Mouse (Mus musculus) adipocyte (in vitro differentiated cells): Measurements from ENCODE around the gene Coro7.

Experiments
- DNase-seq: peaks from one replicate; pipeline ENCODE4 v3.0.0-alpha.2; 2016; ENCODE audit warnings: low spot score

The Coro7 gene

DNA sequence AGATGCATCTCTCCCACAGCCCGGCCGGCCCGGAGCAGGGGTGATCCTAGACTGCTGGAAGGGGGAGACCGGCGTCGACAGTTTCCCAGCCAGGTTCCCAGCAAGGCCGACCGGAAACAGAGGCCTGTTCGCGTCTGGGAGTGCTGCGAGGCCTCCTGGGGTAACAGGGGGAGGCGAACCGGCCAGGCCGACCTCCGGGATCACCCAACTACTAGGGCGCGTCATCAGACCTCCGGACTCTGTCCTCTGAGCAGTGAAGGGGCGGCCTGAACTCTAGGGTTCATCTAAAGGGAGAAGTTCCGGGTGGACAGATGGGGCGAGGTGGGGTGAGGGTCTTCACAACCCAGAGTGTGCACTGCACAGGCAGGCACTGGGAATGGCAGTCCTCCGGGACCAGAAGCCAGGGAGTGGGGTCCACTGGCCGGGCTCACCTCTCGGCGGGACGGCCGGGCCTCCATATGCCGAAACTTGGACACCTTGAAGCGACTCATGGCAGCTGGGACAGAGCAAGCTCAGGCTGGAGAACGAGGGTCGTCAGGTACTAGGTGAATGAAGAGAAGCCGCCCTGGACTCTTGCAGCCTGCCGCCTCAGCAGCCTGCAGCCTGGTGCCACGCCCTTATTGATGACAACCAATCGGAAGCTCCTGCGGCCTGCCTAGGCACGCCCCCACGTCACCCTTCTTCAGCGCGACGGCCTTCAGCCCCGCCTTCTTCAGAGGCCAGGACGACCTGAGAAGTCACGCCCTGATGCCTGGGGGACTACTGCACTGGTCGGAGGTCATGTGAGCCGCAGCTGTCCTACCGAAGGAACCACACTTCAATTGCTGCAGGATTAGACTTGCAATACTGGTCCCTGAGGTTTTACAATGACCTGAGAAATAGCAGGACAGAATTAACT lies at the start of gene Coro7:
TSS of gene Coro7 (minus strand) at position 657 of the 898 bp plus-strand sequence.
- peak; percentile 94 for DNase-seq

DNA sequence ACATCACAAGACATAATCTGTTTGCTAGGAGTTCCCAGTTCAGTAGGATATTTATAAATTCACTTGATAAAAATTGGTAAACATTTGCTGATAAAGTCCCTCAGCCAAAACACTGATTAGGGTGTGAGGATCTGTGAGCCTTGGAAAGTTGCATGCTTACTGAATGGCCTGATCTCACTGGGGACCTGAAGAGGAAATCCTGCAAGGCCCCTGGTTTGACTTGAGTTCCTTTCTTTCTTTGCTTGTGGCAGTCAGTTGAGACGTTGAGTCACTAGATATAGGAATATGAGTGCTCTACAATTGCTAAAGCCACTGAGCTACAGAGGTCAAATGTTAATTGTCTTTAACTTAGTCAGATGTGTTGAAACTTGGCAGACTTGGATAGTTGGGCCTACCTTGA lies 48.4 kb upstream of the Coro7 start:
- DNase-seq = peak; percentile 31

DNA sequence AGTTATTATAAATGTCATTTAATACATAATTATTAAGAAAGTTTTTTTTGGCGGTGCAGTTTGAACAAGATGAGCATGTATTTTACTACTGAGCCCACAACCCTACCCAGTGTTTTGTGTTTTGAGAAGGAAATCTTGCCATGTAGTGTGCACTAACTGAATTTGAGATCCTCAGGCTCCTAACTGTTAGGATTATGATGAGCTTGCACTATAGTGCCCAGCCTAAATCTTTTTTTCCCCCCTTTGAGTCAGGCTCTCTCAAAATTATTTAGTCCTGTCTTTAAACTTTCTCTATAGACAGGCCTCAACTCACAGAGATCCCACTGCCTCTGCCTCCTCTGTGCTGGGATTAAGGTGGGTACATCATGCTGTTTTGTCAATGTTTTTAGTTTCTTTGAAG lies 47.9 kb upstream of the Coro7 start:
- no peak for DNase-seq

DNA sequence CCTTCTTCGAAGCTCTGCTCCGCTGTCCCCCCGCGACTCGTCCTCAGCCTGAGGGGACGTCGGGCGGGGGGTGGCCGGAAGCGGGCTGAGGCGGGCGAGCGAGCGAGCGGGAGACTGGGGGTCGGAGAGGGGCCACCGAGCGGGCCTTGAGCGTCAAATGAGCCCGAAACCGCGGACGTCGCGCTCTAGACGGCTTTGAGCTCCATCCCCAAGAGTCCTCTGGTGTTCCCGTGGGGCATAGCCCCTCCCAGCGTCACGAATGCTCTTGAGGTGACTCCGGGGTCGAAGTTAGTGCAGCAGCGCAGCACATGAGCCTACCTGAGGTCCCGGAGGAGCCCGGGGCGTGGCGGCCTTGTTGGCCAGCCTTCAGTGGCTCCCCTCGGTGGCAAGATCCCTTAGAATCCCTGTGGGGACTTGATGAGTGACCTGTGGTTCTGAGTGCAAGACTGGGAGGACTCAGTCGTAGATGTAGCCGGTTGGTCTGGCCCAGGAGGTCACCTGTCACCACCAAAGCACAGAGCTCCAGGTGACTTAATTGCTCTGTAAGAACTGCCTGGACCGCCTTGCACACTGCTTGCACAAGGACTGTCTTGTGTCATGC lies 47.1 kb upstream of the Coro7 start:
- DNase-seq = peak; percentile 36

DNA sequence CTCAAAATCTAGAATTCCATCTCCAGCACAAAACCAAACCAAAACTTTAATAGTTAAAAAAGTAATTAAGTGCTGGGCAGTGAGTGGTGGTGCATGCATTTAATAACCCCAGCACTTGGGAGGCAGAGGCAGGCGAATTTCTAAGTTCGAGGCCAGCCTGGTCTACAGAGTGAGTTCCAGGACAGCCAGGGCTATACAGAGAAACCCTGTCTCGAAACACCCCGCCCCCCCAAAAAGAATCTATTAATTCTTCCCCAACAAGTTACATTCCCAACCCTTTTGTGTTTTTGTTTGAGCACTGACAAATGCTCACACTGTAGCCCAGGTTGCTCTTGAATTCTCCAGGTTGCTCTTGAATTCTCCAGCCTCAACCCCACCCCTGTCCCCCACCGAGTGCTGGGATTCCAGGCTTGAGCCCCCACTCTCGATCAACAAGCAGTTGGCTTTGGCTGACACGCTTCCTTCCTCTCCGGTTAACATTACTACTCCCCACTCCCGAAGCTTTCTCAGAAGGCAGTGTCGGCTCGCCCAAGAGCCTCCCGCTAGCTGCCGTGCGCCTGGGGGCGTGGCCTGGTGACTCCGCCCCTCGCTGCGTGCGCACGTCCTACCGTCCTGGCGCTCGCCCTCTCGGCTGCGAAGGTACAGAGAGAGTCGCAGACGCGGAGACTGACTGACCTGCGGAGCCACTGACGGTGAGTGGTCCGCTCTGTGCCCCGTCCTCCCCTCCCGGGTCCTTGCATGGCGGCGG lies 46.4 kb upstream of the Coro7 start, which contains the start of gene Hmox2:
TSS of gene Hmox2 (plus strand) at position 582 of the 748 bp plus-strand sequence.
- DNase-seq = peak; percentile 91

DNA sequence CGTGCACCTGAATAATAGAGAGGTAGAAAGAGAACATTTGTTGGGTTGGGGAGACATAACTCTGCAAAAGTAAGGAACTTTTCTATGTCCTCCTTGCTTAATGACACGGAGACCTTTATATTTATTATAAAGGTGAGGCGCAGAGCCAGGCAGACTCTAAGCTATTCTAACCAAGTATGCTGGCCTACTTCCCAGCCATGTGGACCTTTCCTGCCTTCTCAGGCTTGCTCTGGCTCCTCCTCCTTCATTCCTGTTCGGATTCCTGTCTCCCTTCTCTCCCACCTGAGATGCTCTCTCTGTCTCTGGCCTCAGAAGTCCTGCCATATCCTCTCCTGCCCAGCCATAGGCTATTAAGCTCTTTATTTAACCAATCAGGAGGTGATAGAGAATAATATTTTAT lies 45.7 kb upstream of the Coro7 start:
- DNase-seq = peak; percentile 74

DNA sequence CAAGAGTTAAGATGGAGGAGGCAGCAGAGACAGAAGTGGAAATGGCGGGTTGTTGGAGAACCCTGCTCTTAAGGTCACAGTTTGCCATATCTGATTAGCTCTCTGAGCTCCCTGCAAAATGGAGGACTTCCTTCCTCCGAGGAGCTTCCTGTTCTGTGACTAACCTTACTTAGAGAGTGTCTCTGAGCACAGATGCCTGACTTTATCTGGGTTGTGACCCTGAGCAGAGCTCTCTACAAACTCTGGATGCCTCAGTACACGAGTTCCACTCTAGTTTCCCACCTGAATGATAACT lies 43.3 kb upstream of the Coro7 start:
- DNase-seq = no peak

DNA sequence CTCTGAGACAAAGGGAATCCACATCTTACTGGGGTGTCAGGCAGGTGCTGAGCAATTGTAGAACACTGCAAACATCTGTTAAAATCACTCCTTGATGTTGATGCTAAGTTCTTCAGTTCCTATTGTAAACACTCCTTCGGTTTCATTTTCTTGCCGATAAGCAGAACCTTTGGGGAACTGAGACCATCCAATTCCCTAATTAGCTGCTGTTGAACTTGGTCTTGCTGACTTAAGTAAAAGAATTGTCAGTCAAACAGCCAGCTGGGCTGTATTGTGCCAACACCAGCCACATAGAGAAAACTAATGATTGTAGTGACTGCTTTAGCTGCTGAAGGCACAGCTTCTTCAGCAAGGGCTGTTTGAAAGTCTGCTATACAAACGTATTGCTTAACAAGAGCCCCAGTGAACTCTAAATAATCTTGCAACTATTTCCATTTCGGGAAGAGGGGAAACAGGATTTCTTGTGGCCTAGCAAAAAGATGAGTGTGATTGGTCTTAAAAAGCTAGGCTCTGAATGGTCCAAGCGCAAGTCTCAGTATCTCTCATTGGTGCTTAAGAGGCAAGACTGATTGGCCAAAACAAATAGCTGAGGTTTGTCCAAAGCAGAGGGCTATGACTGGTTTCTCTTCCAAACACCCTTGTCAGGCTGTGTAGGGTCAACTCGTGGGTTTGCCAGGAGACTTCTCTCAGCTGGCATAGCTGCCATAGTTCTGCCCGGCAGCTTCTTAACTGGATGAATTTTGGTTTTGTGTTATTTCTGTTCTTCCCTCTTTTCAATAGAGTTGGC lies 42.7 kb upstream of the Coro7 start:
- DNase-seq = peak; percentile 75

DNA sequence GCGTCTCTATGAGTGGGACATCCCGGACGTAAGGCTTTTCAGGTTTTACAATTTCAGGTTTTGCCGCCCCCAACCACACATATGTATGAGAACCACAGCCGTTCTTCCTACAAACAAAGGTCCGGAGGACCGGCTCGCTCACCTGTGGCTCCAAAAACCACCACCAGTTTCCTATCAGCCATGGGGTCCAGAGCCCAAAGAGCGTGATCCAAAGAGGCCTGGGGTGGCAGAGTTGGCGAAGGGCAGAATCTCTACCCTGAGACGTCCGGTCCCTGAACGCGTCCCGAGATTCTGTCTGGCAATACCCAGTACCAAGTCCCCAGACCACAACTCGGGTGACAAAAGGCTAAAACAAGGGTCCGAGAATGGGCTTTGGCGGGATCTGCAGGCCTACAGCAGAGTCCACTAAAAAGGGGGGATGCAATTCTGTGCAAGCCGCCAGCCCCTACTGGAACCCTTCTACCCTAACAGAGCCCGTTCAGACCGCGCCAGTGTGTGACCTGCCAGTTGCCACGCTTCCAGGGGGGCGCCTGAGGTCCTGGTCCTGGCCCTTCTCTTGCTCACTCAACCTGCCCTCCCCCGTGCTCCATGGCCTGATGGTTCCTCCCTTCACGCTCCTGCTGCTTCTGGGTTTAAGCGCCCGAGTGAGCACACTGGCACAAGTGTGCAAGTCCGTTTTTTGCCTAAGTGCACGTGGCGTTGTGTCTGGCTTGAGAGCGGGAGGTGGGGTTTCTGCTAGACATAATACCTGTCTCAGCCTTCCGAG lies 39.4 kb upstream of the Coro7 start, which contains the start of gene Nmral1:
TSS of gene Nmral1 (minus strand) at position 604 of the 766 bp plus-strand sequence.
- DNase-seq = peak; percentile 83

DNA sequence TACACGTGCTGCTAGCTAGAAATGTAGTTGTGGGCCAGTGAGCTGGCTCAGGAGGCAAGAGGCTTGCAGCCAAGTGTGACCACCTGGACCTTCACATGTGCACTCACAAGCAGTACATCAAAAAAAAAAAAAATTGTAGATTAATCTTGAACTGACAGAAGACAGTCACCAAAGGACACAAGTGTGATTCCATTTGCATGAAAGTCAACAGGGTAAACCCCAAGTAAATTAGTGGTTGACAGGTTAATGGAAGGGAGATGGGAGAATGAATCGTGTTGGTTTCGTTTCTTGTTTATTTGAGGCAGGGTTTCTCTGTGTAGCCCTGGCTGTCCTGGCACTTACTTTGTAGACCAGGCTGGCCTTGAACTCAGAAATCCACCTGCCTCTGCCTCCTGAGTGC lies 38.3 kb upstream of the Coro7 start:
- no peak for DNase-seq

DNA sequence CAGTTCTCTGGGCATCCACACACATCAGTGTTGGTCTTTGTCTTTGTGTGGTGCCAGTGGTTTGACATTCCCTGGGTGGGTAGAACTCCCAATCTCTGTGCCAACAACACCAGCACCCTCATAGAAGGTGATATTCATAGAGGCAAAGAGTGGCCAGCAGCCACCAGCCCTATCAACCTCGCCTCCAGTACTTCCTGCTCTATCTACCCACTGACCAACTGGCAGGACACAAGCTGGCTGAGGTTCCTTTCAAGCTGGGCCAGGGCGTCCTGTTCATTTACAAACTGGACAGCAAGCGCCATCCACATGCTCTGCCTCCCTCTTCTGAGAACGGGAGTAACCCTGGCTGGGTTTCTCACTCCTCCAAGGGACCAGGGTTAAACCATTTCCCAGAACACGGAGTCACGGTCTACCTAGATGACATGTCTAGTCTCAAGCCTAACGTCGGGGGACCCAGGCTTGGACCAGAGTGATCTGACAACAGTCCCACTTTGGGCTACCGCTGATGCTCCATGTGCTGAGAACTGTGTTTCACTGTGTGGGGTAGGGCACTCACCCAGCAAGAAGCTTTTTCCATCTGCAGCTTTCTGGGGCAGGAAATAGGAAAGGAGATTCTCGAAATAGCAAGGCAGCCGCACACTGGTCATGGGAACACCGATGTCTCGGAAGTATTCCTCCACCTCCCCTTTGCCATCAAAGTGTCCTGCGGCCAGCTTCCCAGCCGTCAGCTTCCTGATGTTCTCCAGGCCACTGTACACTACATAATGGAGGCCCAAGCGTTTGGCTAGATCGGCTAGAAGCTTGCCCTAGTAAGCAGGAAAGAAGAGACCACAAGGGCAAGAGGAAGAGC lies 34.5 kb upstream of the Coro7 start:
- DNase-seq = no peak

DNA sequence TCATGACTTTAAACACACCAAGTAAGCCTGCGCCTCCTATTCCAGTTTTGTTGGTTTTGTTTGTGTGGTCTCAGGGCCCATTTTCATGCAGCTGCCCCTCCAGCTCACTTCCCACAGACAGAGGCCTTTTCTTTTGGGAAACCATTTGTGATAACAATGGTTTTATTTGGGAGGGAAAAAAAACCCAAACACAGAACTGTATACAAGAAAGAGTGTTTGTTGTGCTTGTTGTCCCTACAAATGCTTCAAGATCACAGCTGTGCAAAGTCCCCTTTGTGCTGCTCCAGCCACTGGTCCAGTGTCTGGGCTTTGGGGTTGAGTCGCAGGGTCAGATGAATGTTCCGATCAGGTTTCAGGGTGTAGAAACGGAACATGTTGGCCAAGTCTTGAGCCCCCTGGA lies 31.6 kb upstream of the Coro7 start:
- no peak for DNase-seq

DNA sequence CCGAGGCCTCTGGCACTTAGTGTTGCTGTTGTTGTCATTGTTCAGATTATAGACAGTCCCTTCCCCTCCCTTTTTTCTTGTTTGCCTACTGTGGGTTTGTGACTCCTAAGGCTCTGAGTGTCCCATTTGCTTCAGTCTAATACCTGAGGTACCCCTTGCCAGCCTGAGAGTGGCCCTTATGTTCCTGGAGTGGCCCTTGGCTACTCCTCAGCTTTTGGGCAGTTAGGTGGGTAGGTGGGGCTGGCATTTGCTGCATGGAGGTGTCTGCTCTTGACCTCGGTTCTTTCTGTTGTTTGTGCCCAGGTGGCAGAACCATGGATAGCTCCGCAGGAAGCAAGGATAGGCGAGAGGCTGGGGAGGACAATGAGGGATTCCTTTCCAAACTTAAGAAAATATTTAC lies 26.0 kb upstream of the Coro7 start:
- no peak for DNase-seq

DNA sequence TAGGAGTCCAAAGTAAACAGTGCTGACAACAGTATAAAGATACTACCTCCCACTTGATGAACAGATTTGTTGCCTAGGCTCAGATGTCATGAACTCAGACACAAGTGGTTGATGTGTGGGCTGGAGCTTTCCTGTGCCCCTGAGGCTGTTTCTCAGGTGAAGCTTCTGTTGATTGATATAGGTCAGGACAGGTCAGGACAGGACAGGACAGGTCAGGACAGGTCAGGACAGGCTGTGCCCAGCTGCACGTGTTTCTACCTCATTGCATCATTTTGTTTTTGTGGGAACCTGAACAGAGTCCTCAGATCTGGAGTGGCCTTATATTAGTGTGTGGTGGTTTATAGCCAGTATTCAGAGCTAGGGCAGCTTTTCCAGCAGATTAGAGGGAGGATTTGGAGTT lies 23.1 kb upstream of the Coro7 start:
- DNase-seq = no peak

DNA sequence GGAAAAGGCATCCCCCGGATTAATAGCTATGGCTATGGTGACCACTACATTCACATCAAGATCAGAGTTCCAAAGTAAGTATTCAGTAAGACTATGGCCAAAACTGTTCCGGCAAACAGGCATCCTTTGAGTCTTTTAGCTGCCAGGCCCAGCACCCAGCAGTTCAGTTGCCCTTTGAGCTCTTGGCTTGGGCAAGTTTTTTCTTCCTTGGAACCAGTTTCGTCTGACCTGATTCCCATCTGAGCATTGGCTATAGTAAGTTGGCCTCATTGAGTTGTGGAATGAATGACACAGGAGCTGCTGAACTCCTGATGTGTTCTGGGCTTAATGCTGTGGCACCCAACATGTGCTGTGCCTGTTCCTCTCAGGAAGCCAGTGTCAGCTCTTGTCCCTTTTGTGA lies 21.6 kb upstream of the Coro7 start:
- no peak for DNase-seq

DNA sequence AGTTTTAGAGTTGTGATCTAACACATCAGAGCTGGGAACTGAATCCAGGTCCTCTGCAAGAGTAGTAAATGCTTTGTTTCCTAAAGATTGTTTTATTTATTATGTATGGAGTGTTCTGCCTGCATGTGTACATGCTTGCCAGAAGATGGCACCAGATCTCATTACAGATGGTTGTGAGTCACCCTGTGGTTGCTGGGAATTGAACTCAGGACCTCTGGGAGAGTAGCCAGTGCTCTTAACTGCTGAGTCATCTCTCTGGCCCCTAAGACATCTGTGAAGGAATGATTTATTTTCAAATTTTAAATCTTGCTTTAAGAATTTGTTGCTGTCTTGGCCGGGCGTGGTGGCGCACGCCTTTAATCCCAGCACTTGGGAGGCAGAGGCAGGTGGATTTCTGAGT lies 9.8 kb upstream of the Coro7 start:
- DNase-seq = peak; percentile 32

DNA sequence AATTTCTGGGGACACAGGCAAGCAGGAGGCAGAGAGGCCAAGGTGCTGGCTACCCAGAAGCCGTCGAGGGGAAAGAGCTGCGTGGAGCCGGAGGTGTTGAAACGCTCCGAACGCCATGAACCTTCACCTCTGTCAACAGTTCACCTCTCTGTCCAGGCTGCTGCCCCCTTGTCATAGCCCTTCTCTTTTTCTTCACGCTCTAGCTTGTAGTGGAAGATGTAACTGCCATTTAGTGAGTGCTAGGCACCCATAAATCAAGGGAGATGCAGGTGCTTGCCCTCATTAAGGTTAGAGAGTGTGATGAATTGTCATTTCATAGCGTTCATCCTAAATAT lies 4.8 kb upstream of the Coro7 start:
- no peak for DNase-seq

DNA sequence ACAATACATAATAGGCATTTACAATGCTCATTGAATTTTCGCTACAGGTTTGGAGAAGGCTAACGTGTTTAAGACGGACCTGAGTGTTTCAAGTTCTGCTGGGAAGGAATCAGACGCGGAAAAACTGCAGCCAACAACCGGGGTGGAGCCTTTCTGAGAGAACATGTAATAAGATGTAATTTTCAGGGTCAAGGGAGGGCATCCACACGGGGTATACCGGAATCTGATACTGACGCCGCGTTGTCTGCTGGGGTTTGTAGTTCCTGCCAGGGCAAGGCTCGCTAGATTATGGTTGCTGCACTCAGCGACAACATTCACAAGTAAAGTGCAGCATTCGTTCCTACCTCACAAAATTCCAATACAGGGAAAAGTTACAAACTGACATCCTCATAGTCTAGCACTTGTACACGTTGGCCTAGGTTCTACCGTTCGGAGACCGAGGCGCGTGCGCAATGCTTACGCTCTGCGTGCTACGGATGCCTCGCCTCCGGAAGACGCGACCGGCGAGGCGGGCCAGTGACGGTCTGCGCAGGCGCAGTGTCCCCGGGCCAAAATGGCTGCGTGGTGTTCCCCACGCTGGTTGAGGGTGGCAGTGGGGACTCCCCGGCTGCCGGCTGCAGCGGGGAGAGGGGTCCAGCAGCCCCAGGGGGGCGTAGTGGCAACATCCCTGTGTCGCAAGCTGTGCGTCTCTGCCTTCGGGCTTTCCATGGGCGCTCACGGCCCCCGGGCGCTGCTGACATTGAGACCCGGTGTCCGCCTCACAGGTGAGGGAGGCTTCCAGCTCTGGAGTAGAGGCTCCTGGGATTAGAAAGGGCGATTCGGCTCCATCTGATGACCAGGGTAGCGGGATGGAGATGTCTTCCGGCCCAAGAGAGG lies 4.2 kb upstream of the Coro7 start:
- DNase-seq = peak; percentile 98

DNA sequence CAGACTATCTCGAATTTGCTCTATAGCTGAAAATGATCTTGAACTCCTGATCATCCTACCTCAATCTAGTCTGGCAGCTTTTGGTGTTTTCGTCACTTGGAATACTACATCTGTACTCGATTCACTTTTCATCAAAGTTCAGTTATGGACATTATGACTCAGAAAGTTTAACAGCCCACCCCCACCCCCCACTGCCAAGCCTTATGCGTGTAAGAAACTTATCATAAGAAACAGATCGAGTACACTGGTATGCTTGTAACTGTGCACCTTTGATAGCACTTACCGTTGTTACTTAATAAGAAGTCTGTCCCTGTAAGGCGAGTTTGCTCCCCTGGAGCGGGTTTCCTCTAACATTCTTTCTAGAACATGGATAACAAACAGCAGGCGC lies 3.6 kb upstream of the Coro7 start:
- no peak for DNase-seq
